Mouse (Mus musculus) frontal cortex, postnatal 36 days (tissue): ENCODE measurements at regions not wholly inside any gene's neighbourhood (a gene's known extent, or its start where the extent isn't known, plus 50 kb on each side); places are given as distances from the start of the nearest gene placed in this dataset.

Source experiments
- DNase-seq, 2 experiments: peaks; one replicate each; pipeline ENCODE4 v3.0.0; 2022; ENCODE audit warnings: low spot score in 2 of 2

- DNase-seq, result peak; percentile 31 to 45
Measured at GRCm38 (mm10) chr3:145705317-145705716, 53.2 kb upstream of the Ddah1 start.

GRCm38 (mm10) chr3:145704054-145704453 lies 54.3 kb upstream of the Ccn1 start:
- no peak for DNase-seq

GRCm38 (mm10) chr3:145703411-145703924 lies 53.7 kb upstream of the Ccn1 start:
- DNase-seq, result no peak

DNA sequence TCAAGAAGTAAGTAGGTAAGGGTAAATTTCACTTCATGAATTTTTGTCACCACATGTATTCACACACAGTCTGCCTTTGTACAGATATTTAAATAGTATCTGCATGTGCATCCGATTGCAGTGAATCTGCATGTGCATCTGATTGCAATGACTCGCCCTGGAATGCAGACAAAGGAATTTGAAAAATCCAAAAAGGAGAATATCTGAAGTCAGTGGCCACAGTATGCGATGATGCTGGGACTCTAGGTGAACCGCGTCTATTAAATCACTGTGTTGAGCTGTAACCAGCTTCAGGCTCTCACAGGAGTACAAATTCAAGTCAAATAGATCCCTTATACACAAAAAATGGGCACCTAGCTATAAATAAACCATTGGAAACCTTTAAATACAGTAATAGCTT lies 53.0 kb upstream of the Ccn1 start:
- DNase-seq, result no peak

DNA sequence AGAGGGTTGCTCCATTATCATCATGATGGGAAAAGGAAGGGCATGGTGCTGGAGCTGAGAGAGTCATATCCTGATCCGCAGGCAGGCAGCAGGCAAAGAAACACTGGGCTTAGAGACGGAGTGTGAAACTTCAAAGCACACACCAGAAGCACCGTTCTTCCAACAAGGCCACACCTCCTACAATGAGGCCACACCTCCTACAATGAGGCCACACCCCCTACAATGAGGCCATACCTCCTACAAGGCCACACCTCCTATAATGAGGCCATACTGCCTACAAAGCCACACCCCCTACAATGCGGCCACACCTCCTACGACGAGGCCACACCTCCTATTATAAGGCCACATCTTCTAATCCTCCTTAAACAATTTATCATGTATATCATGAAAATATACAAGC lies 52.2 kb upstream of the Ccn1 start:
- no peak for DNase-seq
